Mouse (Mus musculus): ENCODE results near the gene Pomp. TPM values are rescaled to one million over a fixed set of nuclear protein-coding genes. Genes with fewer than 3 reads are reported as not detected.
"Not testable (repeated sequence)": the region's sequence is repeated elsewhere in the genome, so short reads cannot be mapped to it uniquely, and the experiment has no call there.

The Pomp gene
- total RNA-seq, 2 experiments from 2014 or later, result 143 to 148 TPM

- DNase-seq (ENCODE audit: low spot score in 2 of 2), result no peak
- no peak for TF ChIP-seq CTCF (conservative IDR thresholded peaks at IDR 0.05)
- H3K27ac ChIP-seq, result peak overlapping the region; percentile 65
- H3K4me3 ChIP-seq, result peak overlapping the region; percentile 66
Observed at GRCm38 (mm10) chr5:147895436-147896198, 35.4 kb downstream of the Pomp start.

- DNase-seq (ENCODE audit: low spot score in 2 of 2); H3K4me3 ChIP-seq; H3K27ac ChIP-seq: not testable (repeated sequence)
Observed at GRCm38 (mm10) chr5:147896501-147896900, 36.2 kb downstream of the Pomp start.

- Histone ChIP-seq H3K4me3 (no peak overlapping the region), H3K27ac (no peak overlapping the region)
- no peak for TF ChIP-seq CTCF (conservative IDR thresholded peaks at IDR 0.05)
- DNase-seq (ENCODE audit: low spot score in 2 of 2), result no peak
Observed at GRCm38 (mm10) chr5:147898254-147898653, 38.0 kb downstream of the Pomp start.

- no peak for TF ChIP-seq CTCF (conservative IDR thresholded peaks at IDR 0.05)
- DNase-seq (ENCODE audit: low spot score in 2 of 2), result no peak
- H3K4me3 ChIP-seq, result no peak overlapping the region
- H3K27ac ChIP-seq, result no peak overlapping the region
Observed at GRCm38 (mm10) chr5:147898968-147899549, 38.8 kb downstream of the Pomp start.

GRCm38 (mm10) chr5:147902008-147902757, 41.9 kb downstream of the Pomp start:
- no peak overlapping the region for H3K27ac ChIP-seq
- no peak for TF ChIP-seq CTCF (conservative IDR thresholded peaks at IDR 0.05)
- DNase-seq (ENCODE audit: low spot score in 2 of 2), result no peak
- H3K4me3 ChIP-seq, result no peak overlapping the region

- no peak overlapping the region for H3K27ac ChIP-seq
- DNase-seq (ENCODE audit: low spot score in 2 of 2), result no peak
- no peak for TF ChIP-seq CTCF (conservative IDR thresholded peaks at IDR 0.05)
- H3K4me3 ChIP-seq, result no peak overlapping the region
Observed at GRCm38 (mm10) chr5:147903166-147903565, 42.9 kb downstream of the Pomp start.

- Histone ChIP-seq H3K27ac (no peak overlapping the region), H3K4me3 (no peak overlapping the region)
- peak; percentile 61 for TF ChIP-seq CTCF (conservative IDR thresholded peaks at IDR 0.05)
- DNase-seq (ENCODE audit: low spot score in 2 of 2), result no peak
Observed at GRCm38 (mm10) chr5:147907144-147907543, 46.9 kb downstream of the Pomp start.

- DNase-seq (ENCODE audit: low spot score in 2 of 2), result no peak
- Histone ChIP-seq H3K27ac (no peak overlapping the region), H3K4me3 (no peak overlapping the region)
- TF ChIP-seq CTCF (conservative IDR thresholded peaks at IDR 0.05), result no peak
Observed at GRCm38 (mm10) chr5:147907851-147908250, 47.6 kb downstream of the Pomp start.

GRCm38 (mm10) chr5:147910807-147911509, 50.7 kb downstream of the Pomp start:
- DNase-seq (ENCODE audit: low spot score in 2 of 2), result no peak
- H3K27ac ChIP-seq, result no peak overlapping the region
- no peak overlapping the region for H3K4me3 ChIP-seq
- peak; percentile 51 for TF ChIP-seq CTCF (conservative IDR thresholded peaks at IDR 0.05)

GRCm38 (mm10) chr5:147911744-147912143, 51.5 kb downstream of the Pomp start:
- Histone ChIP-seq H3K4me3 (no peak overlapping the region), H3K27ac (no peak overlapping the region)
- no peak for DNase-seq (ENCODE audit: low spot score in 2 of 2)
- no peak for TF ChIP-seq CTCF (conservative IDR thresholded peaks at IDR 0.05)

- no peak overlapping the region for H3K4me3 ChIP-seq
- no peak for DNase-seq (ENCODE audit: low spot score in 2 of 2)
- no peak for TF ChIP-seq CTCF (conservative IDR thresholded peaks at IDR 0.05)
- H3K27ac ChIP-seq, result no peak overlapping the region
Observed at GRCm38 (mm10) chr5:147913241-147913842, 53.1 kb downstream of the Pomp start.

GRCm38 (mm10) chr5:147915038-147915566, 54.8 kb downstream of the Pomp start:
- no peak overlapping the region for H3K4me3 ChIP-seq
- no peak overlapping the region for H3K27ac ChIP-seq
- peak; percentile 55 for TF ChIP-seq CTCF (conservative IDR thresholded peaks at IDR 0.05)
- DNase-seq (ENCODE audit: low spot score in 2 of 2), result no peak

Data from layer of hippocampus, adult 2 months (tissue).